Mouse (Mus musculus) small intestine, adult 2 months (tissue): ENCODE measurements around the gene Errfi1. TPM values are rescaled to one million over a fixed set of nuclear protein-coding genes. Genes with fewer than 3 reads are reported as not detected.

Experiments used
- H3K27ac ChIP-seq: fragments of 200-500 bp; 2 replicates; pipeline ENCODE4 v1.5.1; 2012; ENCODE audit warnings: low read depth, low read length, control low read depth, inconsistent platforms; ENCODE audit not compliant: insufficient read depth
- H3K27me3 ChIP-seq: fragments of 200-500 bp; 2 replicates; pipeline ENCODE4 v1.6.1; 2012; ENCODE audit warnings: mild to moderate bottlenecking, moderate library complexity, low read length, inconsistent platforms; ENCODE audit not compliant: control insufficient read depth, insufficient read depth
- H3K36me3 ChIP-seq: fragments of 200-500 bp; 2 replicates; pipeline ENCODE4 v1.6.1; 2012; ENCODE audit warnings: mild to moderate bottlenecking, low read length, control low read depth, inconsistent platforms; ENCODE audit not compliant: control insufficient read depth, insufficient read depth
- H3K4me1 ChIP-seq: fragments of 200-500 bp; 2 replicates; pipeline ENCODE4 v1.6.1; 2012; ENCODE audit warnings: low read length, inconsistent platforms, mixed read lengths; ENCODE audit not compliant: control insufficient read depth, insufficient read depth, insufficient read length
- H3K4me3 ChIP-seq: fragments of 200-500 bp; 2 replicates; pipeline ENCODE4 v1.5.1; 2012; ENCODE audit warnings: low read depth, mild to moderate bottlenecking, control low read depth, inconsistent platforms, low read length, moderate library complexity
- CTCF ChIP-seq: fragments of 200-500 bp; IDR thresholded peaks from 2 replicates; pipeline ENCODE4 v1.5.1; 2012; ENCODE audit warnings: low read depth, mild to moderate bottlenecking, control low read depth, inconsistent platforms, low read length, moderate library complexity, mixed read lengths; ENCODE audit not compliant: insufficient replicate concordance, insufficient read length; ENCODE audit errors: extremely low read depth
- POLR2A ChIP-seq: fragments of 200-500 bp; IDR thresholded peaks from 2 replicates; pipeline ENCODE4 v1.6.1; 2012; ENCODE audit warnings: low read depth, mild to moderate bottlenecking, control low read depth, inconsistent platforms, low read length, moderate library complexity
- WGBS: fragments of 180-500 bp; shearing (Covaris S2); methylation state at CpG from one replicate; pipeline ENCODE4 v1.1.7; 2018; 5-methylcytosine and 5-hydroxymethylcytosine counted together
- polyA plus RNA-seq: library from polyadenylated mRNA; depleted of rRNA; stranded (reverse); fragments of >200 nt; gene quantifications from 2 replicates; pipeline ENCODE4 v1.2.3, GENCODE M21; 2012; rRNA removed

Gene Errfi1
- polyA plus RNA-seq, result 6.6 and 26.7 TPM in 2 replicates

GRCm38 (mm10) chr4:150853680-150854461 is at the start of gene Errfi1:
TSS of gene Errfi1 (plus strand) at chr4:150853919.
- no peaks in the 10 kb centered on the region for H3K27me3 ChIP-seq
- peaks cover 17% of the 10 kb centered on the region for H3K4me1 ChIP-seq
- H3K36me3 ChIP-seq, result peaks cover 2% of the 10 kb centered on the region; the same call in 1 of the 2 replicates
- peak within 1 kb of the TSS; percentile 86 for H3K4me3 ChIP-seq
- TF ChIP-seq CTCF (no peak), POLR2A (peak; percentile 82; the same call in 1 of the 2 replicates)
- WGBS, result 24% methylated on average over 13 of the region's 13 CpGs
- H3K27ac ChIP-seq, result peak within 1 kb of the TSS; percentile 76

- Histone ChIP-seq H3K4me1 (peaks cover 33% of the 10 kb centered on the region), H3K36me3 (no peaks in the 10 kb centered on the region), H3K27ac (peak overlapping the region; percentile 43; the same call in 1 of the 2 replicates), H3K27me3 (no peaks in the 10 kb centered on the region), H3K4me3 (no peak overlapping the region)
- TF ChIP-seq CTCF (no peak), POLR2A (no peak)
- 45% methylated on average over 6 of the region's 6 CpGs for WGBS
These were observed 49.5 kb upstream of the Errfi1 start for GRCm38 (mm10) chr4:150804204-150804603.

DNA sequence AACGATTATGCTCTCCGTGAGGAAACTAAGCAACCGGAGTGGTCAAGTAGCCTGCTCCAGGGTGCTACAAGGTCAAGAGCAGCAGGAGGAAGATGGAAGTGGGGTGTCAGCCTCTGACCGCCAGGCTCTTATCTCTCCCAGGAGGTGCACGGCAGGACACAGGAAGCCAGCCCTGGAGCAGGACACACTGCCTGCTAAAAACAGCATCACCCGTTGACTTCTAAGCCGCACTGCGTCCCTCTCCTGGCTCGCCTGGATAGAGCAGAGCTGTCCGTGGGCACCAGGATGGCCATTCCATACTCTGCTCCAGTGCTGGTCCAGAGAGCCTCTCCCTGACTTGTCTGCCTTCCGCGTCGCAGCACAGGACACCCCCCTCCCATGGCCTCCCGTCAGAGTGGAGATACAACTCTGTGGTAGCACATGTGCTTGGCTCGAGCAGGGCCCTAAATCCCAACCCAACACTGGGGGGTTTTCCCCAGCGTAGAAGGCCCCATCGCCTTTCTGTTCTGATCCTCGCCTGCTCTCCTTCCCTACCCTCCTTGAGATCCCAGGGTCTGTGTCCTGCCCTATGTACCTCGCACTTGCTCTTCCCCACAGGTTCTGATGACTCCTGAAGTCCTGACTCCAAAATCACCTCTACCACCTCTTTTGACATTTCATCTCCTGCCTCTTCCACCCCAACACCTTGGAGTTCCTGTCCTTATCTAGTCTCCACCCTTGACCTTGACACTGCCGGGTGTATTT is 45.8 kb upstream of the Errfi1 start:
- Histone ChIP-seq H3K27ac (no peak overlapping the region), H3K4me3 (no peak overlapping the region), H3K27me3 (no peaks in the 10 kb centered on the region), H3K4me1 (peaks cover 28% of the 10 kb centered on the region), H3K36me3 (no peaks in the 10 kb centered on the region)
- TF ChIP-seq POLR2A, result no peak
- no peak for TF ChIP-seq CTCF
- WGBS, result 77% methylated on average over 20 of the region's 20 CpGs

DNA sequence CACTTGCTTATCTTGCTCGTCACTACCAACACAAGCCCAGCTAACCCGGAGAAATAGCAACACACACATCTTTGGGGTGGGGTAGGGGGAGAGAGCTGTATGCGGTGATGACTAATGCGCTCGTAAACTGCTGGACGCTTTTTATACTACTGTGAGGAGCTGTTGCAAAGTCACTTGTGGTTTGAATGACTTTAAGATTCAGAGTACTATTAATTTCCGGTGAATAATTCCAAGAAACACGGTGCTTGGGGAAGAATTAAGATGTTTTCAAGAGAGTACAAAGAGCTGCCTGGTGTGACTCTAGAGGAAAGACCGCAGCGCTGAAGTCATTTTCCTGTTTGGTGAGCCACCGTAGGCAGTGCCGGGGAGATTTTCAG is 45.3 kb upstream of the Errfi1 start:
- peak overlapping the region; percentile 33 for H3K27ac ChIP-seq
- peaks cover 26% of the 10 kb centered on the region for H3K4me1 ChIP-seq
- H3K4me3 ChIP-seq, result no peak overlapping the region
- H3K36me3 ChIP-seq, result no peaks in the 10 kb centered on the region
- no peaks in the 10 kb centered on the region for H3K27me3 ChIP-seq
- 12% methylated on average over 12 of the region's 12 CpGs for WGBS
- no peak for TF ChIP-seq CTCF
- TF ChIP-seq POLR2A, result no peak

DNA sequence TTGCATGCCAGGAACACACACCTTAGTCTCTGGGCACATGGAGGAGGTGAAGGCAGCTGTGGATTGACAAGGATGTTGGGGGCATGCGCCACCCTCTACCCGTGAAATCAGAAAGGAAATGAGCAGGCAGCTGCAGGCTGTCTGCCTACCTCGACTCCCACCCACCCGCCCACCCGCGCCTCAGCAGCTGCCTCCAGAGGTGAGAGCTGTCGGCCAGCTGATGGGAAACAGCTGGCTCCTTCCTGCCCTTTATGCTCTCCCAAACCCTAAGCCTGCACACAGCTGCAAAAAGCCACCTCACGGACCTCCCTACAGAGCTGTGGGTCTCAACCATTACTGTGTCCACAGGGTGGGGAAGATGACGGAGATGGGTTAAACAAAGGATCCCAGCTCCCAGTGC is 44.4 kb upstream of the Errfi1 start:
- Histone ChIP-seq H3K27ac (peak overlapping the region; percentile 33; the same call in 1 of the 2 replicates), H3K36me3 (no peaks in the 10 kb centered on the region), H3K27me3 (no peaks in the 10 kb centered on the region), H3K4me3 (no peak overlapping the region), H3K4me1 (peaks cover 27% of the 10 kb centered on the region)
- 56% methylated on average over 9 of the region's 9 CpGs for WGBS
- no peak for TF ChIP-seq CTCF
- no peak for TF ChIP-seq POLR2A

- no peaks in the 10 kb centered on the region for H3K27me3 ChIP-seq
- 28% methylated on average over 4 of the region's 4 CpGs for WGBS
- H3K36me3 ChIP-seq, result no peaks in the 10 kb centered on the region
- peak overlapping the region; percentile 87 for H3K27ac ChIP-seq
- no peak for TF ChIP-seq CTCF
- no peak for TF ChIP-seq POLR2A
- H3K4me3 ChIP-seq, result peak overlapping the region; percentile 15; the same call in 1 of the 2 replicates
- H3K4me1 ChIP-seq, result peaks cover 26% of the 10 kb centered on the region
These were observed 38.6 kb upstream of the Errfi1 start for GRCm38 (mm10) chr4:150815144-150815543.
